In genomic region chr11:57518091-57518750, GRCm38 (mm10) we compare ENCODE assay signal across 8 mouse cellular contexts. TPM values are rescaled to one million over a fixed set of nuclear protein-coding genes. Genes with fewer than 3 reads are reported as not detected.
A peak's percentile ranks its signal among the peaks of the same experiment; 100 is the strongest.
DNase-seq lines count a peak whose midpoint lies in the region; ATAC-seq lines count a peak whose summit lies in the region.

Fam114a2 (minus strand) TSS chr11:57518617.
Mfap3 (plus strand) TSS chr11:57518664.

- peak; percentile 96 for ATAC-seq in hindbrain, embryonic 12.5 days (ENCODE audit: low FRiP score)

- peak within 1 kb of the TSS; percentile 89 for H3K4me3 ChIP-seq in hindbrain, embryonic 12.5 days

- peaks cover 16% of the 10 kb centered on the region for H3K4me1 ChIP-seq in hindbrain, embryonic 12.5 days

- peak within 1 kb of the TSS; percentile 84 for H3K9ac ChIP-seq in hindbrain, embryonic 12.5 days

- peak within 1 kb of the TSS; percentile 86 for H3K27ac ChIP-seq in hindbrain, embryonic 12.5 days

- no peaks in the 10 kb centered on the region for H3K9me3 ChIP-seq in hindbrain, embryonic 12.5 days (replicated peaks)

- no peaks in the 10 kb centered on the region; the same call in 1 of the 2 replicates for H3K36me3 ChIP-seq in hindbrain, embryonic 12.5 days

- peak; percentile 83 for DNase-seq in Muller cell, postnatal 12 days (ENCODE audit: inconsistent ontology term)
- peak; percentile 89 for DNase-seq in cerebellum, adult 9-11 months
- peak; percentile 84 to 92 for DNase-seq in frontal cortex, postnatal 10 days (ENCODE audit: low spot score in 2 of 2)
- DNase-seq in layer of hippocampus, postnatal 14 days (ENCODE audit: low spot score in 2 of 2): peak; percentile 88 to 93
- DNase-seq in lung, postnatal 14 days: peak; percentile 96
- peak; percentile 73 for DNase-seq in retina, adult 2 months (ENCODE audit: low read depth, low spot score)
- DNase-seq in thymus, postnatal 36 days: peak; percentile 96 to 97

- no peaks in the 10 kb centered on the region for H3K27me3 ChIP-seq in hindbrain, embryonic 12.5 days

- under 1% methylated on average over 59 of the region's 59 CpGs for WGBS in hindbrain, embryonic 12.5 days

- H3K4me2 ChIP-seq in hindbrain, embryonic 12.5 days (replicated peaks): peak within 1 kb of the TSS; percentile 76

RNA-seq across cellular contexts. Expression of gene Fam114a2, which starts in this region (rescaled TPM):
- polyA plus RNA-seq in hindbrain, embryonic 12.5 days (2016; fragmentation: Nextera tagmentation; extraction: Ambion mirVana): 86.3 and 88.2 TPM in 2 replicates
- total RNA-seq in layer of hippocampus, postnatal 14 days (2021): 10 to 100 TPM; 34.0 to 35.6 TPM

RNA-seq across cellular contexts. Expression of gene Mfap3, which starts in this region (rescaled TPM):
- 57.6 and 59.7 TPM in 2 replicates for polyA plus RNA-seq in hindbrain, embryonic 12.5 days (2016; fragmentation: Nextera tagmentation; extraction: Ambion mirVana)
- 10 to 100 TPM; 28.5 to 33.7 TPM for total RNA-seq in layer of hippocampus, postnatal 14 days (2021)

Comparison
In these comparisons a context has a peak if more than half of its experiments do, and no peak if none do; other contexts are left out.
1. Peak in every context shown above with its lines: DNase-seq, ATAC-seq, H3K4me3 ChIP-seq and H3K27ac ChIP-seq.